Mouse (Mus musculus) lung, adult 2 months (tissue): ENCODE results near the gene Comp. TPM values are rescaled to one million over a fixed set of nuclear protein-coding genes. Genes with fewer than 3 reads are reported as not detected.
A peak's percentile ranks its signal among the peaks of the same experiment; 100 is the strongest.

Experiments used
- DNase-seq: peaks from one replicate; pipeline ENCODE4 v3.0.0; 2022
- H3K4me1 ChIP-seq: fragments of 200-500 bp; 2 replicates; pipeline ENCODE4 v1.6.1; 2011; ENCODE audit warnings: low read length; ENCODE audit not compliant: control insufficient read depth, insufficient read depth
- H3K4me3 ChIP-seq: fragments of 200-500 bp; replicated peaks from 2 replicates; pipeline ENCODE3; 2011; ENCODE audit warnings: low read depth, mild to moderate bottlenecking, control low read depth, low read length; ENCODE audit errors: extremely low read depth
- CTCF ChIP-seq: fragments of 200-500 bp; IDR thresholded peaks from 2 replicates; pipeline ENCODE4 v1.5.1; 2011; ENCODE audit warnings: mild to moderate bottlenecking, low read length, control low read depth; ENCODE audit not compliant: insufficient read depth
- POLR2A ChIP-seq: fragments of 200-500 bp; IDR thresholded peaks from 2 replicates; pipeline ENCODE4 v1.6.1; 2011; ENCODE audit warnings: low read depth, mild to moderate bottlenecking, control low read depth, low read length, borderline replicate concordance; ENCODE audit errors: extremely low read depth
- WGBS: fragments of 180-500 bp; shearing (Covaris S2); methylation state at CpG from one replicate; pipeline ENCODE4 v1.1.7; 2018; 5-methylcytosine and 5-hydroxymethylcytosine counted together
- polyA plus RNA-seq: library from polyadenylated mRNA; depleted of rRNA; stranded (reverse); fragments of >200 nt; gene quantifications from 2 replicates; pipeline ENCODE4 v1.2.3, GENCODE M21; 2012

The Comp gene
- polyA plus RNA-seq, 1 experiment: 1.3 TPM

DNA sequence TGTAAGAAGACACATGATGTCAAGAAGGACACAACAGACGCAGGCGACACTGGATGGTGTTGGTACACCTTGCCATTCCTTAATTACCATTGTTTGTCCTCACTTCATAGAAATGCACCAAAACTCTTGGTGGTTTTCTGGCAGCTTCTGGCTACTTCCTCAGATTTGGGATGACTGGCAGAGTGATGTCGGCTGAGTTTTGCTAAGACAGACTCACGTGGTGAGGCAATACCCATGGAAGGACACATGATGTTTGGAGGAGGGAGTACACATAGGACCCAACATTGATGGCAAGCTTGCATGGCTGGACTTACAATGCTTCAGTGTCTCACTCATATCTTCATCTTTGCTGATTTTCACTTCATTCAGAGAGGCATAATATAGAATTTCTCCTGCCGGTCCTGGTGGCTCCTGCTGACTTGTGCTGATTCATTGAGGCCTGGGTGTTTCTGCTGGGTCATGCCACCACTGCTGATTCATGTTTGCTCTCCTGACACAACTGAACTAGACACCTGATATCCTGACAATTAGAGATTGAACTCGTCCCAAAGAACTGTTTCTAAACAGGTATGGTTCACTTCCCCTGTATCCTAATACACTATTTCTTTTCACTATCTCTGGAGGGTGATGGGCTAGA lies 41.1 kb downstream of the Comp start:
- DNase-seq: no peak
- Histone ChIP-seq H3K4me1 (no peaks in the 10 kb centered on the region; the same call in 1 of the 2 replicates), H3K4me3 (no peak overlapping the region)
- WGBS: 83% methylated on average over 6 of the region's 6 CpGs
- no peak for TF ChIP-seq CTCF

DNA sequence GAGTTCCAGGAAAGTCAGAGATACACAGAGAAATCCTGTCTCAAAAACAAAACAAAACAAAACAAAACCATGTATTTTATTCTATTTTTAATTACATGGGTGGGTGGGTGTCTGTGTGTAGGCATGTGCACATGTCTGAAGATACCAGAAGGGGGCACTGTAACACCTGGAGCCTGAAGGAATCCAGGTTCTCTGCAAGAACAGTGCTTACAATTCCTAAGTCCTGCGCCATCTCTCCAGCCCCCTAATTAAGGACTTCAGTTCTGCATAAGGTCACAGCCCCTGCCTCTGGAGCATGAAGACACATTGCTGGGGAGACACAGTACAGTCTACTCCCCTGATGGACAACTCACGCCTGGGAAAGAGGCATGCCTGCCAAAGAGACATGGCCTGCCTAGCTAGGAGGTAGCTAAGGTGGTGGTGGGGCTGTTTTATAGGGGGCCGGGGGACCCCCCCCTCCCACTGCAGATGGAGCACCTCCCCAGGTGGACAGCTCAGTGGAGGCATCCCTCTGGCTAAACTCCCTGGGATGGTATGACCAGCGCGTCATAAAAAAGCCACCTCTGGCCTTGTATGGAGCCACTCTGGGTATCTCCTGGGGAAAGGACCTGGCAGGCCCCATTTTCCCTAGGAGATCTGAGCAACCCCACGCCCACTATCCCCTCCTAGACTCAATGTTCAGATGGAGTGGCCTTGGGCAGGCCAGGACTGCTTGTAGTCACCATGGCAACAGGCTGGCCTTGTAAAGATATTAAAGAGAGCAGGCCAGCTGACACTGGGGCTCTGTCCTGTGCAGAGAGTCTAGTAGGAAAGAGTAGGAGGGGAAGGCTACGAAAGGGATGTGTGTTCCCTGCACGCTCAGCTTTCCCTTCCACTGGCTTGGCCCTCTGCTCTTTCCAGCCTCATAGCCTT lies 42.4 kb downstream of the Comp start:
- 77% methylated on average over 8 of the region's 8 CpGs for WGBS
- Histone ChIP-seq H3K4me1 (no peaks in the 10 kb centered on the region), H3K4me3 (no peak overlapping the region)
- no peak for DNase-seq
- TF ChIP-seq POLR2A: no peak
- TF ChIP-seq CTCF: peak; percentile 22; the same call in 1 of the 2 replicates

DNA sequence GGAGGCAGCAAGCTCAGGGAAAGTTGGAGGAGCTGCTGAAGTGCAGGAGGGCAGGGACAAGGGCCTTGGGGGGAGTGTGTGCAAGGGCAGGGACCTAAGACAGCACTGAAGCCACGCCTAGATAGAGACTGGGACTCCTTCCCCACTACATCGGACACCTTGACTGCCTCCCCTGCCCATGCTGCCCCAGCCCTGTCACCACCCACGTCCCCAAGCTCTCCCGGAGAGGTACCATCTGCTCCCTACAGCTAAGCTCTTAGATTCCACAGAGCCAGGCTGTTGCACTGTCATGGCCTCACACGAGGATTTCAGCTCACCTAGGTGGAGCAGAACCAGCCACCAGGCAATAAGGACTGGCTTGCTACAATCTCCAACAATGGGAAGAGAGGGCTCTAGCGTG lies 43.6 kb downstream of the Comp start:
- no peaks in the 10 kb centered on the region for H3K4me1 ChIP-seq
- no peak for DNase-seq
- no peak overlapping the region for H3K4me3 ChIP-seq
- 68% methylated on average over 6 of the region's 6 CpGs for WGBS
- no peak for TF ChIP-seq POLR2A
- no peak for TF ChIP-seq CTCF

DNA sequence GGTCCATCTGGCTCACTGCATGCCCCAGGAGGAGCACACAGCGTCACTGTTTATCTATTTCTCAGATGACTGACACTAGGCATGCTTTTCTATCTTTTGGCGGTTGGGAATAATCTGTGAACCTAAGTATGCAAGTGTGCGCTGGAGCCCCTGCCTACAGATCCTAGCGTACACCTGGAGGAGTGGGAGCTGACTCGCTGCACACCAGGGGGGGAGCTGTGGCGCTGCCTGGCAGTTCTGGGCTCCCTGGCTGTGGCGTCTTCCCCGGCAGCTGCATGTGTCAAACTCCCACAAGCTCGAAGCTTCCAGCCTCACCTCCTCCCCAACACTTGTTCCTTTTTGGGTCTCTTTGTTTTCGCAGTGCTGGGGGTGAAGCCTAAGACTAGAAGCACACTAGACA lies 44.6 kb downstream of the Comp start:
- DNase-seq: no peak
- H3K4me1 ChIP-seq: no peaks in the 10 kb centered on the region
- 57% methylated on average over 10 of the region's 10 CpGs for WGBS
- no peak overlapping the region for H3K4me3 ChIP-seq
- TF ChIP-seq POLR2A (no peak), CTCF (no peak)

DNA sequence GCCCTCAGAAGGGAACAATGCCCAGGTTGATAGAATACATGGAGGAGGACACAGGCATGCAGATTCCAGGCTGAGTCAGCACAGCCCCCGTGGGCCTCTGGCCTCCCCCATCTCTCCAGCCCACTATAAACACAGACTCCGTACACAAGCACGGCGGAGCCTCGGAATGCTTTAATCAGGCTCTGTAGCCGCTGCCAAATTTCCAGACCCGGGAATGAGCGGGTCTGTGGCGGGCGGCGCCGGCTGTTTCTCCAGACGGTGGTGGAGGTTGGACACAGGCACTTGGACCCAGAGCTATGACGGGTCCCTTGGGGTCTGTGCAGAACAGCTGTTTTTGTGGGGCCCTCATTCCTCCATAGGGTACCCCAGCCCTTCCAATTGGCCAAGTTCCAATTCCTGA lies 45.6 kb downstream of the Comp start:
- no peaks in the 10 kb centered on the region for H3K4me1 ChIP-seq
- 26% methylated on average over 14 of the region's 14 CpGs for WGBS
- no peak overlapping the region for H3K4me3 ChIP-seq
- TF ChIP-seq CTCF (no peak), POLR2A (no peak)
- DNase-seq: no peak

DNA sequence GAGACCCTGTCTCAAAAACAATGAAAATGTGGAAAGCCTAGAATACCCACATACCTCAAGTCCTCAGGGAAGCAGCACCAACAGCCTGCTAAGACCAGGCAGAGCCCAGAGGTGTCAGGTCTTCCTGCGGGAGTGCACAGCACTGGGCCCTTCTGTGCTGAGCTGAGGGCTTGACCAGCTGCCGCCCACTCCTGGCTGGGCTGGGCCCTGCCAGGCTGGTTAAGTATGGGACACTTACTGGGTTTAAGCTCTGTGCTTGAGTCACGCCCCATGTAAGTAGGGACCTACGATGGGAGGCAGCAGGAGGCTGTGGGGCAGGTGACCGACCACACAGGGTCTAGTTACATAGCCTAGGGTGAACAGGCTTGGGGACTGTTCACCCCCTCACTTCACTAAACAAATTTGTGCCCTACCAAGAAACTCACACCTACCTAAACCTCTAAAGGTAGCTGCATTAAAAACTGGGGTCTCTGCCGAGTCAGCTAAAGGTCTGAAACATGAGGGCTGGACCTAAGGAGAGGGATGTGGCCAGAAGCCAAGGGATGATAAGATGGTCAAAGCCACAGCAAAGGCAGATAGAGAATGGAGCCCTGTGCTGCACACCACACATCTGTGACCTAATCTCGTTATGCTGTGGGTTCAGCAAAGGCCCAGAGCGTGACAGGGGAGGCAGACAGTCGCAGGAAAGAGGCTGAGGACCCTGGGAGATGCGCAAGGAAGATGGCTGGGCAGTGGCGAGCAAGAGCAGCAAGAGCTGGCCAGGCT lies 46.7 kb downstream of the Comp start:
- no peak for DNase-seq
- TF ChIP-seq POLR2A: no peak
- TF ChIP-seq CTCF: no peak
- Histone ChIP-seq H3K4me1 (no peaks in the 10 kb centered on the region), H3K4me3 (no peak overlapping the region)
- WGBS: 80% methylated on average over 11 of the region's 11 CpGs

DNA sequence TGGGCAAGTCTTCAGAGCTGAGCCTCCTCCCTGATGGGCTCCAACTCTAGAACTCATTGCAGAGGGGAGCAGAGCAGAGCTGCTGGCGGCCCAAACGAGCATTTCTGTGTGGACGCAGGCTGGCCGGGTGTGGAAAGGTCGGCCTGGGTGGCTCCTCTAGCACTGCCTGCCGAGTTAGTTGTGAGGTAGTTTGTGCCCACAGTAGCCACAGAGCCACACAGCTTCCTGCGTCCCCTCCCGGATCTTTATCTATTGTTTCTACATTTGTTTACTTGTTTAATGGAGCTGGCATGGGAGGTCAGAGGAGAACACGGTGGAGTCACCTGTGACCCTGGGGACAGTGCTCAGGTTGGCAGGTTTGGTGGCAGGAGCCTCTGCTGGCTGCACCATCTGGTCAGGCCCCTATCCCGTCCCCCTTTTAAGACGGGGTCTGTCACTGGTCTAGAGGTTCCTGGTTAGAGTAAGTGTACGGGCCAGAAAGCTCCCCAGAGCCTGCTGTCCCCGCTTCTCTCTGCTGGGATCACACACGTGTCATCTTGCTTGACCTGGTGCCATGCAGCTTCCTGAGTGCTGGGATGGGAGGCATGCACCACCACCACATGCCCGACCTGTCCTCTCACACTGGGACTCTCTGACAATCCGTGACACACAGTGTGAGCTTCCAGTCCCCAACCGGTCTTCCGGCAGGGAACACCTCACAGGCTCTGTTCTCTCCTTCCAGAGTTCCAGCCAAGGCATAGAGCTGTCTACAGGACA lies 48.2 kb downstream of the Comp start:
- TF ChIP-seq CTCF: no peak
- TF ChIP-seq POLR2A: no peak
- no peak for DNase-seq
- Histone ChIP-seq H3K4me3 (no peak overlapping the region), H3K4me1 (0 out of 2 replicates have a peak, but pooled peaks cover 5% of the 10 kb centered on the region)
- WGBS: 61% methylated on average over 18 of the region's 18 CpGs

DNA sequence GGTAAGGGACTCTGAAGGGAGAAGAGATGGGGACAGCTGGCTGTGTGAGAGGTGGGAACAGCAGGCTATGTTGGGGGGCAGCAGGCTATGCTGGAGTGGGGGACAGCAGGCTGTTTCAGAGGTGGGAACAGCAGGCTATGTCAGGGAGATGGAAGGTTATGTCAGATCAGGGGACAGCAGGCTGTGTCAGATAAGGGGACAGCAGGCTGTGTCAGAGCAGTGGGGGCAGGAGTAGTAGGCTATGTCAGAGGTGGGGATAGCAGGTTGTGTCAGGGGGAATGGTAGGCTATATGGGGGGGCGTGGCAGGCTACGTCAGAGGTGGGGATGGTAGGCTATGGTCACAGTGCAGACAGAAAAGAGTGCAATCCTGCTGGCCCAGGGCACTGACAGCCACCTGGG lies 49.4 kb downstream of the Comp start:
- TF ChIP-seq POLR2A (no peak), CTCF (no peak)
- no peak for DNase-seq
- 0 out of 2 replicates have a peak, but pooled peaks cover 5% of the 10 kb centered on the region for H3K4me1 ChIP-seq
- H3K4me3 ChIP-seq: no peak overlapping the region
- whole genome bisulfite sequencing: 96% methylated on average over 2 of the region's 2 CpGs

DNA sequence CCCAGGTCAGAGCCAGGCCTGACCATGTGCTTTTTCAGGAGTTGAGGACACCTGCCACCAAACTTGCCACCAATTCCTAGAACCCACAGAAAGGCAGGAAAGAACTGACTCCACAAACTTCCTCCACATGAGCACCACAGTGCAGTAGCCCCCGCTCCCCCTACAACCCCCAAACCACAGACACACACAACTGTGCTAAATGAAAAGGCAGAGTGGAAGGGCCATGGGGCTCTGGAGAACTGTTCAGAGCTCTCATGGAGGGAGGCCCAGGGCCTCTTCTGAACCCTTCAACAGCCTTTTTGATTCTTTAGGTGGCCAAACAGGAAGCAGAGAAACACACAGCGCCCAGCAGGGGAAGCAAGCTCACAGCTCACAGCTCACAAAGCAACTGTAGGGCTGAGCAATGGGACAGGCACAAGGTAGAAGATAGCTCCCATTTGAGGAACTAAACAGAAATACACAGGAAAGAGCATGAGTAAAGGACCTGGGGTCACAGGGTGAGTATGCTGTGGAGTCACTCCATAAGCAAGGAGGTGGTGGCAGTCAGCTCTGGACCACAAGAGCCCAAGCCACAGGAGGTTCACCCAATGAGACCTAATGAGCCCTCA lies 53.0 kb downstream of the Comp start:
- DNase-seq: no peak
- Histone ChIP-seq H3K4me3 (no peak overlapping the region), H3K4me1 (0 out of 2 replicates have a peak, but pooled peaks cover 5% of the 10 kb centered on the region)
- WGBS: 60% methylated on average over 2 of the region's 2 CpGs
- TF ChIP-seq CTCF: no peak
- no peak for TF ChIP-seq POLR2A
